Mouse (Mus musculus): Measurements from ENCODE around the gene Arhgef25.
"Not testable (repeated sequence)": the region's sequence is repeated elsewhere in the genome, so short reads cannot be mapped to it uniquely, and the experiment has no call there.

GRCm38 (mm10) chr10:127151233-127151632 lies 38.6 kb downstream of the Arhgef25 start:
- not testable (repeated sequence) for TF ChIP-seq CTCF (conservative IDR thresholded peaks at IDR 0.05; ENCODE audit: insufficient read depth, insufficient read length, low read depth, low read length); POLR2A (IDR thresholded peaks at IDR 0.05; ENCODE audit: low read depth, low read length)

Measured in kidney, adult 2 months (tissue).